Mouse (Mus musculus): ENCODE results near the gene Selenow.
"Not testable (repeated sequence)": the region's sequence is repeated elsewhere in the genome, so short reads cannot be mapped to it uniquely, and the experiment has no call there.

The Selenow gene

GRCm38 (mm10) chr7:15945721-15946536 lies 23.7 kb upstream of the Selenow start, which contains the start of gene Nop53:
TSS of gene Nop53 (minus strand) at chr7:15946074.
- peak; percentile 91 to 99 for DNase-seq (ENCODE audit: low spot score in 2 of 2)

GRCm38 (mm10) chr7:15945211-15945610 lies 23.0 kb upstream of the Selenow start:
- DNase-seq (ENCODE audit: low spot score in 2 of 2): no peak

DNA sequence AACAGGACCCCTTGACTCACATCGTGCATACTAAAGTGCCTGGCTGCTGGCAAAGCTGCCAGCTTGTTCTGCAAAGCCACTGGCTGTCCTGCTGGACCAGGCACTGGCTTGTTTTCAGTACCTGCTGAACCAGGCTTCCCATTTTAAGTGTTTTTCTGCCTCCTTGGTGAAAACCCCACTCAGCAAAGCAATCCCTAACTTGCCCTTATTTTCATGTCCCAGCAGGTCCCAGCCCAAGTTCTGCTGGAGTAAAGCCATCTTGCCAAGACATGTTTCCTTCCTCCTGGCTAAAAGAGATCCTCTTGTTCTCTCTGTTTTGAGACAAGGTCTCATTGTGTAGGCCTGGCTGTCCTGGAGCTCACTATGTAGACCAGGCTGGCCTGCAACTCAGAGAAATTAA lies 22.1 kb upstream of the Selenow start:
- no peak for DNase-seq (ENCODE audit: low spot score in 2 of 2)

DNA sequence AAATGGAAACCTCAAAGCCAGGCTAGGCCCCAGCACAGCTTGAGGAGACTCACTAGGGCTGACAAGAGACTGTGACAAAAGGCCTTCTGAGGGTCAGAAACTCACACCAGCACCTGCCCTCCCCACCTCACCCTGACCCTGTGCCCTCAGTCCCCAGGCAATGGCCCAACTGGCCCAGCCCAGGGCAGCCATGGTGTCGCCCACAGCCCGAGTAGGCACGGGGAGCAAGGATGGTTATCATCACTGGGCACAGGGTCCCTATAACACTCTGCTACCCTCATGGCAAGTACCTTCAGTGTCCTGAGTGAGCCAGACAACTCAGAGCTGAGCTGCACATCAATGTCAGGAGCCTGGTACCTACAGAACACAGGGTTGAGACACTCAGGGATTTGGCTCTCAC lies 16.4 kb upstream of the Selenow start:
- no peak for DNase-seq (ENCODE audit: low spot score in 2 of 2)

DNA sequence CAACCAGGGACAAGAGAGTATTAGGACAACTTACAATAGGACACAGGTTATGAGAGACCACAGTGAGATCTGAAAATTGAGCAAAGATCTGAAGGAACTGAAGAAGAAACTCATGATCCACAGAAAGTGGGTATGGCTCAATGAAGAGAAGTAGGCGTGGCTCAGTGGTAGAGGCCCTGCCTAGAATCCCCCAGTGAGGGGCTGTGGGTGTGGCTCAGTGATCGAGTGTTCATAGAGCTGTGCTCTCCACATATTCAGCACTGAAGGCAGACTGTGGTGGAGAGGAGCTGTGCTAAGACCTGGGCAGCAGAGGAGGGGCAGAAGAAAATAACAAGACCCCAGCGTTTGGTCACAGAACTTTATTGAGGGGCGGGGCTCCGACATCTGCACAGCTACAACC lies 15.3 kb upstream of the Selenow start:
- no peak for DNase-seq (ENCODE audit: low spot score in 2 of 2)

DNA sequence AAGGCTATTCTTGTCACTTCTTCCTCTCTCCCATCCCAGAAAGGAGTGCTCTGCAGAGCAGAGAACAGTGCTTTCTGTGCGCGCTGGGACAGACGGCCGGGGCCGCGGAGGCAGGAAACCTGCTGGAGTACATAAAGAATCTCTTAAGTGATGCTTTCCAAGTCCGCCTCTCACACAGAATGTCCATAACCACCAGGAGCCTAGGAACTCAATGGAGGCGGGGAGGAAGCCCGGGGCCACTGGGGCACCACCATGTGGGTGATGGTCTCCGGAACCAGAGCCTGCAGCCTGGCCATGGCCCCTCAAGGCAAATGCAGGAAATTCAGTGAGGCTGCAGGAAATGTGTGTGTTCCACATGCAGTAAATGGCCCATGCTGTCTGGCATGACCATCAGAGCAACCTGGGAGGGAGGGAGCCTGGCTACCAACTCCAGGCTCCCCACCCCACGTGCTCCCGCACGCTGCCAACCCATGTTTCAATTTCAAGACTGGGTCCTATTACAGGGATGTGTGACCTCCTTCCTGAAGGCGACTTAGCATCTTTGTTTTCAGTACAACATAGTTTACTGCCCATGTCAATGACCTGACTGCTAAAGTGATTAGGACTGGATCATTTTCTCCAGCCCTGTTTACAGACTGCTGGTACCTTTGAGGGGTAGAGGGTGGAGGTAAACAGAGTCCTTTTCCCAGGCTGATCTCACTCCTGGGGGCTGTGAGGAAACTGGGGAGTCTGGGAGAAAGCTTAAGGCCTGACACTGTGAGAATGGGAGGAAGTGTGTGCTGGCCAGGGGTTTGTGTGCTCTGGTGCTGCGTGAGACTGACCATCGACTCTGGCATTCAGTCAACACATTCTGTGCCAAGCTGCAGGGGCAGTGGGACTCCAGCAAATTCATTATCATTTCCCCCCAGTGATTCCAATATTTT lies 11.5 kb upstream of the Selenow start:
- peak; percentile 44 to 54 for DNase-seq (ENCODE audit: low spot score in 2 of 2)

DNA sequence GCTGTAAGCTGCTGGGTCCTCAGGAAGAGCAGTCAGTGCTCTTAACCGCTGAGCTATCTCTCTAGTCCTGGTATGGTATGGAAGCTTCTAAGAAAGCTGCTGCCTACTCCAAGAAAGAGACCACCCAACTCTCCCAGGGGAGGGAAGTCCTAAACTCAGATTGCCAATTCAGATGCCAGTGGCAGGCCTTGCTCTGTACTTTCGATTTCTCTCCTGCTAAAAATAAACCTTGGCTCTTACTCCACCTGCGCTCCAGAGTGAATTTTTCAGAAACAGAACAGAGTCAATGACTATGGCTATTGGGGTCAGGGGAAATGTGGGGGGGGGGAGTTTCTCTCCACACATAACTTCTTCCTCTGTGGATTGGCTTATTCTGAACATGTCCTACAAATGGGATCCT lies 9.4 kb upstream of the Selenow start:
- DNase-seq (ENCODE audit: low spot score in 2 of 2): no peak

- no peak for DNase-seq (ENCODE audit: low spot score in 2 of 2)
Measured at GRCm38 (mm10) chr7:15930543-15930942, 8.3 kb upstream of the Selenow start.

DNA sequence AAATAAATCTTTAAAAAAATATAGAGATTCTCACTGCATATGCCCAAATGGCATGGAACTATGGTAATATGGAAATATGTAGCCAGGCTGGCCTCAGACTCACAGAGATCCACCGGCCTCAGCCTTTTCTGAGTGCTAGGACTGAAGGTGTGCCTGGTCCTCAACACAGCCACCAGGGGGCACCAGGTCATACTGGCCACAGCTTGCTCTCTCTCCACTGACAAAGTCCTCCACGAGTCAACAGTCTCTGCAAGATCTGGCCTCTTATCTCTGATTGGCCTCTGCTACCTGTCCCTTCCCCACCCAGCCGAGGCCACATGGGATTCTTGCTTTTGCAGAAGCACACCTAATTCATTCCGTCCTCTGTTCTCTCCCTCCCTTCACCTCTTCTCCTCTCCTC lies 7.7 kb upstream of the Selenow start:
- DNase-seq (ENCODE audit: low spot score in 2 of 2): no peak

GRCm38 (mm10) chr7:15921796-15922195 lies 406 bp downstream of the Selenow start:
- DNase-seq (ENCODE audit: low spot score in 2 of 2): no peak

DNA sequence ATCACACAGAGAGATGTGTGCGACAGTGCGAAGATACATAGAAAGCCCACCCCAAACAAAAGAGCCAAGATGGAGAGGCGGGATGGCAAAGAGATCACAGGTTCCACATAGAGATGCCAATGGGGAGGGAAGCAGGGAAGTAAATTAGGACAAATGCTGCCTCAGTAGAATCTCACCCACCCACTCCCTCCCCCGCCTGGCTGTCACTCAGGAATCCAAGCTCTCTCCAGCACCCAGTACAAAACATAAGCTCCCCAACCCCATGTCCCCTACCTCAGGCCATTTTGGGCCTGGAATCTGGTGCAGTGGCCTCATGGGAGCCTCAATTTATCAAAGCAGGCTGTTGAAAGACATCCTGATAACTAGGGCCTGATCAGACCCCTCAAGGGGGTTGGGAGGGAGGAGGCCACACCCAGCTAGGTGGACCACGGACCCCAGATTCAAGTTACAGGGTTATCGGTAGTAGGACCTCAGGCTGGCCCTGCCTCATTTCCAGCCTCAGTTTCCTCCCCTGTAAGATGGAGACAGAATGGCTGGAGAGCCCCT lies 1.5 kb downstream of the Selenow start:
- peak in 1 of 2 experiments; percentile 34 for DNase-seq (ENCODE audit: low spot score in 2 of 2)

DNA sequence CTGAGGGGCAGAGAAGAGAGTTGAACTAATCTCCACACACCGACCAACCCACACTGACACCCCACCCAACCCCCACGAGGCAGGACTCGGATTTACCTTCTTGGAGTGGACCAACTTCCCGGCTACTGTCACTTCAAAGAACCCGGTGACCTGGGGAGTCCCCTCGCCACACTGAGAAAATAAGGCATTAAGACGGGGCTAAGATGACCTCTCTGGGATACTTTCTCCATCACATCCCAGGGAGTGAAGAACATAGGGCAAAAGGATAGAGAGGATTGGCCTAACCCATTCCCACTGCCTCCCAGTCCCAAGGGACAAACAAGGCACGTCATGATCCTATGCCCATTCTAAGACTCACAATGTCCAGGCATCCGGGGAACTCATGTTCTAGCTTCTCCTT lies 2.3 kb downstream of the Selenow start:
- DNase-seq (ENCODE audit: low spot score in 2 of 2): no peak

DNA sequence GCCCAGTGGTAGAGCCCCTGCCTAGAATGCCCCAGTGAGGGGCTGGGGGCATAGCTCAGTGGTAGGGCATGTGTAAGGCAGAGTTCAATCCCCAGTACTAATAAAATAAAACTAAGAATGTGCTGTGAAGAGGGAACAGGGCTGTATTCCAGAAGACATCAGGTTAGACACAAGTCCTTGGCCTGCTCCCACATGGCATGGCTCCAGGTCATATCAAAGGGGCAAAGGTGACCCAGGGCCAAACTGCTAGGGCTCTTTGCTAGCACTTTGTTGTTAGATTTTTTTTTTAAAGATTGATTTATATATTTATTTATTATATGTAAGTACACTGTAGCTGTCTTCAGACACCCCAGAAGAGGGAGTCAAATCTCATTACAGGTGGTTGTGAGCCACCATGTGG lies 3.8 kb downstream of the Selenow start:
- DNase-seq (ENCODE audit: low spot score in 2 of 2): no peak

DNA sequence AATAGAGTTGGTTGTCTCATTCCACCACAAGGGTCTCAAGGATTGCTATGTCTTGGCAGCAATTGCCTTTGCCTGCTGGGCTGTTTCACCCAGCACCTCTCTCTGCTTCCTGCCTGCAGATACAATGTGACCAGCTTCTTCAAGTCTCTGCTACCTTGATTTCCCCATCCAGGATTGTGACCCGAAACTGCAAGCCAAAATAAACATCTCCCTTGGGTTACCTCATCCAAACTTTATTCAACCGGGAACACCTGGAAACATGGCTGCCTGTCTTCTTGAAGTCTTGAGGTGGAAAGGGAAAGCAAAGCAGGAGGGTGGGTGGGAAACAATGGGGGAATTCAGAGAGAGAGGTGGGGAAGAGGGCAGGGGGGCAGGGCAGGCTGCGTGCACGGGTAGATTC lies 5.2 kb downstream of the Selenow start:
- no peak for DNase-seq (ENCODE audit: low spot score in 2 of 2)

DNA sequence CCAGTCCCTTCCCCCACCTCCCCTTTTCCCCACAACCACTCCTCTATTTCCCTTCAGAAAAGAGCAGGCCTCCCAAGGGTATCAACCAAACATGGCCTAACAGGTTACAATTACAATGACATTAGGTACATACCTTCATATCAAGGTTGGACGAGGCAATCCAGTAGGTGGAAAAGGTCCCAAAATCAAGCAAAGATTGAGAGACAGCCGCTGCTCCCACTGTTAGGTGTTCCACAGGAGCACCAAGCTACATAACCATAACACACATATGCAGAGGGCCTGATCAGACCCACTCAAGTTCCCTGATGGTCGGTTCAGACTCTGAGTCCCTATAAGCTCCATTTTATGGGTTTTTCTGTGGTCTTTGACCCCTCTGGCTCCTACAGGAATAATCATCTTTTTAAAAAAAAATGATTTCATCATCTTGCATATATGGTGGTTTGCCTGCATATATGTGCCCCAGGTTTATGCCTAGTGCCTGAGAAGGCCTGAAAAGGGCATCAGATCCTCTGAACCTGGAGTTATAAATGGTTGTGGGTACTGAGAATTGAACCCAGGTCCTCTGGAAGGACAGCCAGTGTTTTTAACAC lies 6.0 kb downstream of the Selenow start:
- DNase-seq (ENCODE audit: low spot score in 2 of 2): no peak

DNA sequence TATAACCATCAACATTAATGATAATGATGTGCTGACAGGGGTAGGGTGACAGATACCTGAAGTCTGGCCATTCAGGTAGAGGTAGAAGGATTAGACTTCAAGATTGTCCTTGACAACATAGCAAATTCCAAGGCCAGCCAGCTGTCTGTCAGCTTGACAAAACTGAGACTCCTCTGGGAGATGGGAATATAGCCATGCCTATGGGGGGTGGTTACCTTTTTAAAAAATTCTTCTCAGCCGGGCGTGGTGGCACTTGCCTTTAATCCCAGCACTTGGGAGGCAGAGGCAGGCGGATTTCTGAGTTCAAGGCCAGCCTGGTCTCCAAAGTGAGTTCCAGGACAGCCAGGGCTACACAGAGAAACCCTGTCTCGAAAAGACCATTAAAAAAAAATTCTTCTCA lies 6.5 kb downstream of the Selenow start:
- DNase-seq (ENCODE audit: low spot score in 2 of 2): not testable (repeated sequence)

DNA sequence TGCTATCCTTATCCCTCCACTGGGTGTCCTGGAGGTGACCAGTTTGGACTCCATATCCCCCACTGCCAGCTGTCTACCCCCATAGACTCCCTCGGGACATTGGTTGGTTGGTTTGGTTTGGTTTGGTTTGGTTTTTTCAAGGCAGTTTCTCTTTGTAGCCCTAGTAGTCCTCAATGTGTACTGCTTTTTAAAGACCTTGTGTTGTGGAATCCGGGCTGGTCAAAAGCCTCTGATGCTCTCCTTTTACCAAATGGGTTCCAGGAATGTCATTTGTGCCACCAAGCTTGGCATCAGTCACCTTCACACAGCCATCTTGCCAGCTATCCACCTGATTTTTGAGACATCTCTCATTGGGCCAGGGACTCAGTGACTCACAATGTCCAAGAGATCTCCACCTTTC lies 7.5 kb downstream of the Selenow start:
- DNase-seq (ENCODE audit: low spot score in 2 of 2): no peak

DNA sequence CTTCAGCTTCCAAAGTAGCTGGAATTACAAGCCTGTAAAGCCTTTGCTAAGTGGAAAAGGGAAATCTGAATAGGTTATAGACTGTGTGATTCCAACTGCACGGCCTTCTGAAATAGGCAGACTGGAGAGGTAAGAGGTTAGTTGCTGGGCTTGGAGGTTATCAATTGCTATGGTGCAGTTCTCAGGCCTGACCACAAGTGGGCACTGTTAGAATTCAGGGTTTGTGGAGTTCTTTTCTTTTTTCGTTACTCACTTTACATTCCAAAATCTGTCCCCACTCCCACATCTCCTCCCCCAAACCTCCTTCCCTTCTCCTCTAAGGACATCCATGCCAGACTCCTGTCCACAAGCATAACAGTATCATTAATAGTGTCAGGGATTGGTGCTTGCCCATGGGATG lies 8.0 kb downstream of the Selenow start:
- peak; percentile 43 to 57 for DNase-seq (ENCODE audit: low spot score in 2 of 2)

DNA sequence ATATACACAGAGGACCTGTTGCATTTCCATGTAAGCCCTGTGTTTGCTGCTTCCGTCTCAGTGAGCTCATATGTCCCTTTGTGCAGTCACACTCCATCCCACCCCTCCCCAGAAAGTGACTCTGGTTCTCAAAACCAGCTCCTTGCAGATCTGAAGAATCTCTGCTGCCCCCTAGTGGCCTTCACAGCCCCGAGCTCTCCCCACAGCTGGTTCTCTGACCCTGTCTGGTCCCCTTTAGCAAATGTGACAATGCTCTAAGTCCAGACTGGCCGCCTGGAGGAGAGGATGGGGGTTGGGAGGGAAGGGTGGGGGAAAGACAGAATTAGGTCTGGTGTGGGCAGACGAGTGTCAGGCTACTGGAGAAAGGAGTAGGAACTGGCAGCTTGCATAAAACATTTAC lies 10.0 kb downstream of the Selenow start:
- peak; percentile 67 to 80 for DNase-seq (ENCODE audit: low spot score in 2 of 2)

DNA sequence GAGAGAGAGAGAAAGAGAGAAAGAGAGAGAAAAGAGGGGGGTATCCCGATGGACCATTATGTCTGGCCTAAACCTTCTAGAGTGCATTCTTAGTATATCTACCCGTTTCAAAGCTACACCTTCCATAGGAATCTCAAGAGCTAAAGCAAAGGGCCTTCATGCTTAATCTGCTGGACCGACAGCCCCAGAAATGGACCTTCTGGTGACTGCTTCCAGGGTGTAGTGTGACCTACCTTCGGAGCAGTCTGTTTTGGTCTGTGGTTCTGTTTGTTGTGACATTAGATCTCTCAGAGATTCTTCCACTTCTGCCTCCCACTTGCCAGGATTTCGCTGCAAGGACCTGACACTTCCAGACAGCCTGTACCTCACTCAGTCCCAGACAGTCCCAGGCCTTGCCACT lies 11.7 kb downstream of the Selenow start:
- no peak for DNase-seq (ENCODE audit: low spot score in 2 of 2)

DNA sequence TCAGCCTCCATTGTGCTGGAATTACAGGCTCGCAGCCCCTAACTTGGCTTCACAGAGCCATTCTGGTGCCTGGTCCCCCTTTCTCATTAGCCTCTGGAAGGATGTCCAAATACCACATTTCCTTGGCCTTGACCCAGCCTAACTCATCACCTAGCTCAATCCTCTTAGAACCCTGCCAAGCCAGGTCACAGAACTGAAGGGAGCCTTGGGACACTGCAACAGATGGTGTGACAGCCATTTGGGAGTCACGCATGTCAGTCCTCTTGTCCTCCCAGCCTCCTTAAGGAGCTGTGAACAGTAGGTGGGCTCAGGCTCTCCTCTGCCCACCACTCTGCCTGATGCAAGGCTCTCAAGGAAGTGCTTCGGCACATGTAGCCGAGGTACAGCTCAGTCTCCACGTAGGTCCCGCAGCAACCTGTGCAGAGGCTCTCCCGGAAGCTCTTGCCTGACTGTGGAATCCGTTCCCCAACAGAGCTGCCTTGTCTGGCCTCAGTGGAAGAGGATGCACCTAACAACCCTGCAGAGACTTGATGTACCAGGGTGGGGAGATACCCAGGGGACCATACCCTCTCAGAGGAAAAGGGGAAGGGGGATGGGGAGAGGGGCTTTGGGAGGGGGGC lies 14.1 kb downstream of the Selenow start:
- no peak for DNase-seq (ENCODE audit: low spot score in 2 of 2)

DNA sequence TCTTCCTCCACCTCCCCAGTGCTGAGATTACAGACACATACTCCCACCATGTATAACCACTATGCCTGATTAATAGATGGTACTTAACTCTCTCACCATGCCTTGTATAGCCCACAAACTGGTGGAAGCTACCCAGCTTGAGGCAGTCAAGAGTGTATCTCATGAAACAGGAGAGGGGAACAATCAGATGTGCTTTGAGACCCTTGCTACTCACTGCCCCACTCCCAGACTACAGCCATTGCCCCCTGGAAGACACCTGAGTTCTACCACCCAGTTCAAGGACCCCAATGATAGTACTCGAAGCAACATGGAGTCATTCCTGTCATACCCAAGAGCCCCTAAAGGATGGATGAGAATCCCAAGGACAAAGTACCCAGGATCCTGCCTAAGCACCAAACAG lies 15.6 kb downstream of the Selenow start:
- no peak for DNase-seq (ENCODE audit: low spot score in 2 of 2)

All from right cerebral cortex, adult 2 months (tissue).